Mouse (Mus musculus) thymus, postnatal 36 days (tissue): ENCODE data around the gene S100a5.

Source experiments
- DNase-seq, 2 experiments: peaks; one replicate each; pipeline ENCODE4 v3.0.0; 2022; ENCODE audit warnings: mixed read lengths in 2 of 2

The S100a5 gene

DNA sequence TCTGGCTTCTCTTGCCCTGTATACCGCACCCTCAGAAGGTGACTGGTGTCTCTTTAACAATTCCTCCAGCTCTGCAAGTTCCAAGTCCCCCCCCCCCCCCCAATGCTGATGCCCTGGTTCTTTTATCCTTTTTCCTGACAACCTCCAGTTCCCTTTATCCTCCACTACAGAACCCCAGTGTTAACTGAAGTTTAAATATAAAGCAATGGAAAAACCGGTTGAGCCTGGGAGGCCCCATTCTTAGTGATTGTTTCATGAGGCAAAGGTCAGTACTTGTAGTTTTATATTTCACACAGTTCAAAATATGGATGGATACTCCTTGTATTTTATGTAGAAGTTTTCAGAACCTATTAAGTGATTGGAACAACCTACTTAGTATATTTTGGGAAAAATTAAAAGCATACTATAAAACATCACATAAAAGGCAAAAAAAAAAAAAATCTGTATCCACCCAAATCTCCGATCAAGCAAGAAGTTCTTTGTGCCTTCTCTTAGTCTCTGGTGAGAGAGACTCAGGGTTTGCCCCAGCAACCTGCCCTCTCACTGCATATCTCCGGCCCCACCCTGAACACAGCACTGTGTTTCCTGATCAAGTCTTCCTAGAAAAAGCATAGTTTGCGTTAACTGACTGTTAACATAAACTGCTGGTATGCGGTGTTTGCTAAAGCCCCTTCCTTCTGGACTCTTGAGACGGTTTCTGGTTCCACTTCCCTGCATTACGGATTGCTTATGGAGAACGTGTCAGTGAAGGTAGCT is 18.1 kb downstream of the S100a5 start:
- DNase-seq = no peak

DNA sequence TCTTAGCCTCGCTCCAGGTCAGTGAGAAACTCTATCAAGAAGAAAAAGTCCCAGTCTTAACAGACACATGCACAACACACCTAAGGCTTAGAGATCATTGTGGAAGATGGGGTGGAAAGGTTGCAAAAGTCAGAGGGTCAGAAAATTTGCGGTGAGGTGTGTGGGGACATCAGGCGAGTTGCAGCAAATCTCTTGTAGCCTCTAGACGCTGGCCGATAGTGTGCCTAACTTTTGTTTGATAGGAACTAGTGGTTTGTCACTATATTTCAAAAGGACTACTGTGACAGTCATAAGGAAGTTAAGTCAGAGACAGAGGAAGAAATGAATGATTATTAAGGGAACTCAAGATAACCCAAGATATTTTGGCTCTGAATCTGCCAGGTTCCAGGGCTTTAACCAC is 19.0 kb downstream of the S100a5 start:
- no peak for DNase-seq

DNA sequence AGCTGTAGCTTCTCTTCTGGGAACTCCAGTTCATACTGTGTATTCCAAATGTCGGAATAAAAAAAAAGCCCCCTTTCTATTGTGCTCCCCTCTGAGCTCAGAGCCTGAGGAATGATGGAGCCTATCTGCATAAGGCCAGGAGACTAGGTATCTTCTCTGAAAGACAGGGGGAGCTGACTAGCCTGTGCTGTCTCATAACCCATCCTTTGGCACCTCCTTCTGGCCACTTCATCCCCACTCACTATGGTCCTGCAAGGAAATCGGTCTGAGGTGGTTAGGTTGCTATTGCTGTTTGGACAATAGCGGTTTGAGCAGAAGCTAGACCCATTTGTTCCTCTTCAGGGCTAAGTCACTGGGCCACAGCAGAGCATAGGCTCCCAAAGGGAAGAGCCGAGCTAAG is 19.5 kb downstream of the S100a5 start:
- peak; percentile 17 to 25 for DNase-seq

DNA sequence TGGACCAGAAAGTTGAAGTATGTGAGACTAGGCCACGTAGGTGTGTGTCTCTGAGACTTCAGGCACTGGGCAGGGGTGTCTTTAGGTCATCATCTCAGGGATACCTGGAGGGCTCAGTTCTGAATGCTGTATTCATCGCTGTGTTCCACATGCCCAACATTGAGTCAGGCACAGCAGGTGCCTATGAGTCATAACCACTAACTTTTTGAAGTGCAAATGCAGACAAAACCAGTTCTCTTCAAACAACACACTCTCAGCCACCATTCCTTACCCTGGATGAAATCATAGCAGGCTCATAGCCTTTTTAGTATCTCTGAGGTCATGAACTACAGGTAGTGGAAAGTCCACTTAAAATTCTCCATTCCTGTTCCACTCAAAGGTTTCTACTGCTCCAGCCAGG is 21.0 kb downstream of the S100a5 start:
- no peak for DNase-seq

DNA sequence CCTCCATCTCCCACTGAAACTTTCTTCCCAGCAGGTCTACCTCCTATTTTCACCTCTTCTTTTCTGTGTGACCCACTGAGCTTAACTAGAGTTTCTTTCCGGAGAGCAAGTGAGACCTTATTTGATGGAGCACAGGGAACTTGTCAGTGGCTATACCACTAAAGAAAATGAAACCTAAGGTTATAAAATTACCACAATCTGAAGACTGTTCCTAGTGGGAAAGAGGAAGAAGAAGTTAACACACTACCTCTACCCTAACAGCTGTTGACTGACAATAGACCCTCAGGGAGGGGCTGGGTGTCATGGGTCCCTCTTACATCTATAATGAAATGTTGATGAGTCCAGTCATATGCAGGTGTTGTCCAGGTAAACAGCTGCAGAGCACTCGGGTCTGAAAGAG is 23.7 kb downstream of the S100a5 start:
- no peak for DNase-seq

DNA sequence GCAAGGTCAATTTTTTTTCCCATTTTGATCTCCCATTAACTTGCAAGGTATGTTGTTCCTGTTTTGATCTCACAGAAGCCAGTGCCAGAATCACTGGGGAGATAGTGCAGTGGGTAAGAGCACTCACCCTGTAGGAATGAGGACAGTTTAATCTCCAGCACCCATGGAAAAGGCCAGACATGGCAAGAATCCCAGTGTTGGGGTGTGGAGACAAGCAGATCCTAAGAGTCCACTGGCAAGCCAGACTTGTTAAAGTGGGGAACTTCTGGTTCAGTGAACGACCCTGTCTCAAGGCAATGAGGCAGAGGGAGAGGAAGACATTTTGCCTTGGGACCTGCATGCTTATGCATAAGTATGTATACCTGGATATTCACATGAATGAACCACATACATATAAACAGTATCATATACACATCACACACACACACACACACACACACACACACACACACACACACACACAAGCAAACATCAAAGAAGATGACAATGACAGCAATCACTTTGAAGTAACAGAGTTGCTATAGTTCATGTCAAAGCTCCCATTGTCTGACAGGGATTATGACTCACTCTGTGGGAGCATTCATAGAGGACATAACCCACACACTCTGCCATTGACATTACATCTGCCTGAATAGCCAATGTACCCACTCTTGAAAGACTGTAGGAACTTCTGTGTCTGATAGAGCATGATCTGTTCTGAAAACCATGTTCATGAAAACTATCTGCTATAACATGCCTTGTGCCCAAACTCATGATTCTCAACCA is 30.4 kb downstream of the S100a5 start:
- no peak for DNase-seq

DNA sequence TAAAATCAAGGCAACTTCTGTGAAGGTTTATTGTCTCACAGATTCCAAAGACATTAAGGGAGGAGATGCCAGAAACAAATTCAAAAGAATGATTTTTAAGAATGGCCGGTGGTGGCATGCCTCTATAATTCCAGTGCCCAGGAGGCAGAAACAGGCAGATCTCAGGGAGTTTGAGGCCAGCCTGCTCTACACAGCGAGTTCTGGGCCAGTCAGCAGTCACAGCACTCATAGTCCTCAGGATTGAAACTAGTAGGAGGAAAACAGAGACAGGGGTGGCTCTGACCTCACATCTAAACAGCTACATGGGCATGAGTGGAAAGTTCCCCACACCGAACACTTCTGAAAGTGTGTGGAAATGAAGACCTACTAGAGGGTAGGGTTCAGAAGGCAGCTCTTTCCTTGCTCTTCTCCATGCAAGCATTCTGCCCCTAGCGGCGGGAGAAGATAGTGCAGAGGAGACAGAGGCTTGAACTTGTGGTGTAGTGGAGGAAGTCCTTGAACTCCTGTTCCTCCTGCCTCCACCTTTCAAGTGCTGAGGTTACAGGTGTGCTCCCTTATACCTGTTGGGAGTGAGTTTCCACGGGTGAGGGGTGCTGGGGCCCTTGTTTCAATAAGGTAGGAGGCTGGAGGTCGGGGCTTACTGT is 31.3 kb downstream of the S100a5 start:
- peak; percentile 64 to 65 for DNase-seq

DNA sequence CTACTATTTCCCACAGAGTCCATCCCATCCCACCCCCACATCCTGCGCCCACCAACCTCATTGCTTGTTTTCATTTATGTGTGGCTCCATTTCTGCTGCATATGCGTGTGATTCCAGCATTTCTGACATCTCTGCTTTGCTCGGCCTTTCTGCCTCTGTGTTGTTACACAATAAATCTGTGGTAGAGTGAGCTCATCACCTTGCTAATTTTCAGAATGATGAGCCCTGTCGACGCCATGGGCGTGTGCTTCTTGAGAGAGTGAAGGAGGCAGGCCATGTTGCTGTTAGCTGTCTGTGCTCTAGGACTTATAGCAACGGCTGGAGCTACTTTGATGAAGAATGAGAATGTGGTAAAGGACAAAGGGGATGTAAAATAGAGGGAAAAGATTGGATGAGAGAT is 32.7 kb downstream of the S100a5 start:
- no peak for DNase-seq

DNA sequence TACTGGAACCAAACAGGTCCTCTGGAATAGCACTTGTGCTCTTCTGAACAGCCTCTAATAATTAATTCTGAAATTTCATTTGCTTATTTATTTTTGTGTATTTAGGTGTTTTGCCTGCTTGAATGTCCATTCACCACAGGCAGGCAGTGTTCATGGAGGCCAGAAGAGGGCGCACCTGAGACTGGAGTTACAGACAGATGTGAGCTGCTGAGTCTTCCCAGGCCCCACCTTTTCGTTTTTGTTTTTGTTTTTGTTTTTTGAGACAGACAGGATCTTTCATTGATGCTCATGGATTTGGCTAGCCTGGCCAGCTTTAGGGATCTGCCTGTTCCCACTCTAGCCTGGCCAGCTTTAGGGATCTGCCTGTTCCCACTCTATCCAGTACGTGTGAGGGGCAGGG is 35.9 kb downstream of the S100a5 start:
- peak; percentile 58 to 62 for DNase-seq

DNA sequence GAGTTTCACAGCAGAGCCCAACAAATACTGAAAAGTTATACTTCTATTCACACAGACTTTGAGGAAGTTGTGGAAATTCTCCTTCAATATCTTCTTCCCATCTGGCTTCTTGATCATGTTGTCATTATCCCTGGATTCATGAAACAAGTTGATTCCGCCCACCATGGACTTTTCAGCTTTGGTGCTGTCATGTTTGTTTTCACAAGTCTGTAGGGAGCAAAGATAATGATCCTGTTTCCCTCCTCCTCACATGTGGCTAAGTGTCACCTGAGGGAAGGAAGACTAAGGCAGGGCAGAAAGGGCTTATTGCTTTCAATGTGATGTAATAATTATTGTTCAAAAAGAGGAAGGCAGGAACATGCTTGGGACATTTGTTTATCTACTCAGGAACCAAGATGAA is 39.0 kb downstream of the S100a5 start:
- no peak for DNase-seq

DNA sequence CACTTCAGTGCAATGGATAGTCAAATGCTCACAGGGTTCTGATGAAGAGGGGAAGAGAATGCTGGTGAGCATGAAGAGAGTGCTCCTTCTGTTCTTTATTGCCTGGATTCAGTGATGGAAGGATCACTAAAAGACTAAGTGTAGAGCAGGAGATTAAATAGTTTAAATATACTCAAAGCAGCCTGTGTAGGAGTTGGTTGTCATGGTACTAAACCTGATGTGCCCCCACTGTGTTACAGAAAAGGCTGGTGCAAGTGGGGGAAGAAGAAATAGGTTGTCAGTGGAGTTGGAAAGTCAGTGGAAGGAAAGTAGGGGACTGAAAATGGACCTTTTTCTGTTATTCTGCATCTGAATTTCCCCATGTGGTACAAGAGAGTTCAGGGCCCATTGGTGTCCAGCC is 40.7 kb downstream of the S100a5 start:
- no peak for DNase-seq

DNA sequence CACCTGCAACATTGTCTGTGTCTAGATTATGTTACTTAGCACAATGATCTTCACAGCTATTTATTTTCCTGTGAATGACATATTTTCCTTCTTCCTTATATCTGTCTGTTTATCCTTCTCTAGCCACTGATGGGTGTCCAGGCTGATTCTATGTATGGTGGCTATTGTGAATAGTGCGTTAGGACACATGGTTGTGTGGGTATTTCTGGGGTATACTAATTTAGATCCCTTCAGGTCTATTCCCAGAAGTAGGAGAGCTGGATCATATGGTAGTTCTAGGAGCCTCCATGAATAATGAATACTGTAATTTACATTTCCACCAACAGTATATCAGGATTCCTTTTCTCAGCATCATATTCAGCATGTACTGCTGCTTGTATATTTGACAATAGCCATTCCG is 41.5 kb downstream of the S100a5 start:
- no peak for DNase-seq

DNA sequence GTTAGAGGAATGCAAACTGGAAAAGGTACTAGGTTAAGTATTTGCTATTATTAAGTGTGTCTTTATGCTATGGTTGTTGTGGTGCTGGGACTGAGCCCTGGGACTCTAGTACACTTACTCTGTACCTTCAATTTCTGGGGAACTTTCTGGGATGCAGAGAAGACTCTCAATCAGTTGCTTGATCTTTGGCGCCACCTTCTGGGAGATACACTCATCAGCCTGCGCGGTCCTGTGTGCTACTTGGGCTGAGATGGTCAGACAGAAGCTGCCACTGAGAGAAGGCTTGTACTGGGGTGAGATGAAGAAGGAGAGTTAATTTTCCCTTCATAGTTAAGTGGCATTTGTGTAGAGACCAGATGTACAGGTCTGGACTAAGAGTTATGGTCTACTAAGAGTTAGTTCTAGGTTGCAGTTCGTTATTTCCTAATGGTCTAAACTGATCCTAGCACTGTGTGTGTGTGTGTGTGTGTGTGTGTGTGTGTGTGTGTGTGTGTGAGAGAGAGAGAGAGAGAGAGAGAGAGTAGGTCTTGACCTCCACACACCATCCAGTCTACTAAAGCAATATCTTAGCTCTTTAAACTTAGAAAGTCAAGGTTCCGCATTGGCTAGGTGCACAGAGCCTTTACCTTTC is 44.7 kb downstream of the S100a5 start:
- peak; percentile 38 to 61 for DNase-seq

DNA sequence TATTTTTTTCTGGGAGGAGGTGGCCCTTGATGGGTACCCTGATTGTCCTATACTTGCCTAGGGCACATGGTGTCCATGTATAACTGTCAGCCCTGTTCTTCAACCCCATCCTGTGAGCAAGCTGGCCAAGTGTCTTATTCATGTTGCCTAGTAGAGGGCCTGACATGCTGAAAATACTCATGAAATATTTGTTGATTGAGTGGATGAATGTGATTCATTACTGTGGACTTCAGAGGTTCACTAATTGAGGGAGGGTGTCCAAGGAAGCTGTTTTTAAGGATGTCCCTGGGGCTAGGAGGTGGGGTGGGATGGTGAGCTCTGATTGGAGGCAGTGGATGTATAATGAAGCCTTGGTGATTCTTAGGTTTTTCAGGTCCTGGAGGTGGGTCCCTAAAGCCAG is 45.4 kb downstream of the S100a5 start, which contains the start of gene S100a7a:
S100a7a (plus strand) TSS at position 301 of the 400 bp plus-strand sequence.
- DNase-seq = no peak

DNA sequence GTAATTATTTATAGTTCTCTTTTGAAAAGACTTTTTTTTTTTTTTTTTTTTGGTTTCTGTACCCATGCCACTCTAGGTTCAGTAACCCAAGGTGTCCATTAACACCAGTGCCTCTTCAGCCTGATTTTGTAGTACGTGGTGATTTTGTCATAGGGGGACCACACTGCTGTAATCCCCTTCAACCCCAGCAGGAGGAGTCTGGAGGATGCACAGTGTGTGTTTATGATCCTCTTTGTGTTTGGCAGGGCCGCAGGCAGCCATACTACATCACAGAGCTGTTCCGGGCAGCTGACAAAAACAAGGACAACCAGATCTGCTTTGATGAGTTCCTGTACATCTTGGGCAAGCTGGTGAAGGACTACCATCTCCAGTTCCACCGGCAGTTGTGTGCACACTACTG is 49.1 kb downstream of the S100a5 start:
- DNase-seq = no peak

DNA sequence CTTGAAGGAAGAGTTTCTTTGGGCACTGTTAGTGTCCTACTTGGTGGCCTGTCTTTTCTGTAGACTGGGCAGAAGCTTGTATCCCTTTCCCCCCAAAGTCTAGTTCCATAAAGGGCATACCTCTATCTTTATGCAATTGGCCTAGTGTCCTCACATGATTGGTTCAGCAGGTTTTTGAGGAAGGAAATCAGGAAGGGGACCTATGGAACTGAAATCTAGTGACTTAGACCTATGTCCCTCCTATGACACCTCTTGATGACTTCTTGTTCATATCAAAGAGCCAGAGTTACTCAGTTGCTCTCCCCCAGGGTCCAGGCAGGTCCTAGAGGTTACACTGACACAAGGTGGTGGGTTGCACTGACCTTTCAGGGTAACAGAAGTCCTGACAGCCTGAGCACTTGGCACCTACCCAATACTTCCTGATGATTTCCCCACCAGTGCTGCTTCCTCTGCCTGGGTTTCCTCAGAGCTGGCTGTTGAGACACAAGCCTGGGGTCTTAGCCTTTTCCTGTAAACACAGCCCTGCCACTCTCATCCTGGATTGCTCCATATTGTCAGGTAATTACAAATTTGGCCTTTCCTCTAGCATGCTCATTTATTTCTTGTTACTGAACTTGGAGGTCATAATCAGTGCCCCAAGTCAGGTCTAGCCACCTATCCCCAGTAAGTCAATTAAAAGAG is 51.2 kb downstream of the S100a5 start:
- DNase-seq = no peak
